Mouse (Mus musculus): Measurements from ENCODE around the gene Skap1. TPM values are rescaled to one million over a fixed set of nuclear protein-coding genes. Genes with fewer than 3 reads are reported as not detected.
"Not testable (repeated sequence)": the region's sequence is repeated elsewhere in the genome, so short reads cannot be mapped to it uniquely, and the experiment has no call there.

Gene Skap1
- polyA plus RNA-seq, 1 experiment = 0.48 TPM

DNA sequence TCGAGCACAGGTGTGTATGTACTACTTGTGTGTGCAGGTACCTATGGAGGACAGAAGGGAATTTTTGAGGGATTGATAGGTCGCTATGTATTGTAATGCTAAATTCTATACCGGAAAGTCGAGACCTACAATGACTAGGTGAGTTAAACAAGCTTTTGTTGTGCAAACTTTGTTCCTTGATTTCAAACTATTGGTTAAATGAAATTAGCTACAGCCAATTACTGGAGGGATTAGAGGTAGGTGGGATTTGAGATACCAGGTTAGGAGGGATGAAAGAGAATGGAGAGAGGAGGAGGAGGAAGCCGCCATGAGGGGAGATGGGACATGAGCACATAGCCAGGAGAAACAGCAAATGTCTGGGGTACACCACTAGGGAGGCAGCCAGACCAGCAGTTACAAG lies 315.9 kb downstream of the Skap1 start:
- Histone ChIP-seq H3K4me1 (ENCODE audit: control insufficient read depth, insufficient read depth, low read length) (peaks cover 3% of the 10 kb centered on the region), H3K27me3 (ENCODE audit: control insufficient read depth, insufficient read depth, low read length, poor library complexity, severe bottlenecking) (no peaks in the 10 kb centered on the region), H3K9ac (ENCODE audit: low read depth, poor library complexity, severe bottlenecking) (peak overlapping the region; percentile 55), H3K4me3 (ENCODE audit: low read depth, low read length) (peak overlapping the region; percentile 39), H3K27ac (ENCODE audit: insufficient read depth, low read length) (peak overlapping the region; percentile 95), H3K9me3 (replicated peaks; ENCODE audit: control insufficient read depth, insufficient read depth, low read length, poor library complexity, severe bottlenecking) (no peaks in the 10 kb centered on the region), H3K36me3 (ENCODE audit: control insufficient read depth, insufficient read depth, low read length, poor library complexity, severe bottlenecking) (no peaks in the 10 kb centered on the region)
- TF ChIP-seq CTCF (IDR thresholded peaks at IDR 0.05; ENCODE audit: low read depth, low read length) (no peak), POLR2A (IDR thresholded peaks at IDR 0.05; ENCODE audit: insufficient read depth, low read length) (peak; percentile 55), EP300 (IDR thresholded peaks at IDR 0.05; ENCODE audit: insufficient read depth, low read depth, low read length) (no peak)

DNA sequence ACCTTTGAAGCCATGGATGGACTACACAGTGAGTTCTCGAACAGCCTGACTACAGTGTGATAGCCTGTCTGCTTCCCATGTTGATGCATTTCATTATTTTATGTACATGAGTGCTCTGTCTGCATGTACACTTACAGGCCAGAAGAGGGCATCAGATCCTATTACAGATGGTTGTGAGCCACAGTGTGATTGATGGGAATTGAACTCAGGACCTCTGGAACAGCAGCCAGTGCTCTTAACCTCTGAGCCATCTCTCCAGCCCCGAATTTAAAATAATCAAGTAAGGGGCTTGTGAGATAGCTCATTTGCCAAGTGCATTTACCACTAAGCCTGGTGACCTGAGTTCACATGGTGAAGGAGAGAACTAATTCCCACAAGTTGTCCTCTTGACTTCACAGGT lies 317.0 kb downstream of the Skap1 start:
- Histone ChIP-seq H3K27me3 (ENCODE audit: control insufficient read depth, insufficient read depth, low read length, poor library complexity, severe bottlenecking) (no peaks in the 10 kb centered on the region), H3K9me3 (replicated peaks; ENCODE audit: control insufficient read depth, insufficient read depth, low read length, poor library complexity, severe bottlenecking) (no peaks in the 10 kb centered on the region), H3K36me3 (ENCODE audit: control insufficient read depth, insufficient read depth, low read length, poor library complexity, severe bottlenecking) (no peaks in the 10 kb centered on the region), H3K27ac (ENCODE audit: insufficient read depth, low read length) (peak overlapping the region; percentile 95), H3K4me3 (ENCODE audit: low read depth, low read length) (no peak overlapping the region), H3K4me1 (ENCODE audit: control insufficient read depth, insufficient read depth, low read length) (peaks cover 3% of the 10 kb centered on the region), H3K9ac (ENCODE audit: low read depth, poor library complexity, severe bottlenecking) (peak overlapping the region; percentile 55)
- TF ChIP-seq POLR2A (IDR thresholded peaks at IDR 0.05; ENCODE audit: insufficient read depth, low read length) (no peak), EP300 (IDR thresholded peaks at IDR 0.05; ENCODE audit: insufficient read depth, low read depth, low read length) (no peak), CTCF (IDR thresholded peaks at IDR 0.05; ENCODE audit: low read depth, low read length) (no peak)

DNA sequence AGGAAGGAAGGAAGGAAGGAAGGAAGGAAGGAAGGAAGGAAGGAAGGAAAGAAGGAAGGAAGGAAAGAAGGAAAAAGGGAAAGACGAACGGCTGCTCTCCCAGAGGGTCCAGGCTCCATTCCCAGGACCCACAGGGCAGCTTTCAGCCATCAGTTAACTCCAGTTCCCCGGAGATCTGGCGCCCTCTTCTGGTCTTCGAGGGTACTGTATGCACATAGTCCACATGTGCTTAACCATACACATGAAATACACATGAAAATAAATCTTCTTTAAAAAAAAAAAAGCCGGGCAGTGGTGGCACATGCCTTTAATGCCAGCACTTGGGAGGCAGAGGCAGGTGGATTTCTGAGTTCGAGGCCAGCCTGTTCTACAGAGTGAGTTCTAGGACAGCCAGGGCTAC lies 320.5 kb downstream of the Skap1 start:
- peak; percentile 71 for TF ChIP-seq CTCF (IDR thresholded peaks at IDR 0.05; ENCODE audit: low read depth, low read length)
- H3K9me3 ChIP-seq (replicated peaks; ENCODE audit: control insufficient read depth, insufficient read depth, low read length, poor library complexity, severe bottlenecking); H3K4me1 ChIP-seq (ENCODE audit: control insufficient read depth, insufficient read depth, low read length); H3K27ac ChIP-seq (ENCODE audit: insufficient read depth, low read length); H3K36me3 ChIP-seq (ENCODE audit: control insufficient read depth, insufficient read depth, low read length, poor library complexity, severe bottlenecking); H3K27me3 ChIP-seq (ENCODE audit: control insufficient read depth, insufficient read depth, low read length, poor library complexity, severe bottlenecking); H3K4me3 ChIP-seq (ENCODE audit: low read depth, low read length); H3K9ac ChIP-seq (ENCODE audit: low read depth, poor library complexity, severe bottlenecking): not testable (repeated sequence)

DNA sequence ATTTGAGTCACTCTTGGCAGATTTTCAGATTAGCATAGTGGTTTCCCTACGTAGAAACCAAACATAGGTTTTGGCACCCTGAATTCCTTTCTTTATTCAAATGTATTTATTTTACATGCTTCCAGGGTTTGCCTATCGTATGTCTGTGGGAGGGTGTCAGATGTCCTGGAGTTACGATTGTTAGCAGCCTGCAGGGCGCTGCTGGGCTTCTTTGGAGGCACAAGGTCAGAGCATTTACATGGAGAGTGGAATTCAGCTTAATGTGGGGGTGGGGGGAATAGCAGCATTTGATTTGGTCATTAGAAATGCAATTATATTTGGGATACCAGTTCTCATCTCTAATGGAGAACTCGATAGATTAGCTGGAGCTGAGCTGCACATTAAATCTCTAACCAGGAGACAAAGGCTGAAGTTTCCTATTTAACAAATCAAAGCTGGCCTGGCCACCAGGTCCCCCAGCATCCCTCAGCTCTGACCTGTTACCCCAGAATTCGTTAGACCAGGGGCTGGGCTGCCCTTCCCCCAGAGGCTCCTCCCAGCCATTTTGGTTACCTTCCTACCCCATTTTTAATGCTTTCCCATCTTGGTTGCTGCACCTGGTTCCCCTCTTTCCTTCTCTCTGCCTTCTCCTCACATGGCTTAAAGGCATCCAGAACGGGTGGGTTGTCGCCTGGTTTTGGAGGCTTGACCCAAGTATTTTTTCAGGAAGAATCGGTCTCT lies 322.5 kb downstream of the Skap1 start:
- H3K27ac ChIP-seq (ENCODE audit: insufficient read depth, low read length) = peak overlapping the region; percentile 98

DNA sequence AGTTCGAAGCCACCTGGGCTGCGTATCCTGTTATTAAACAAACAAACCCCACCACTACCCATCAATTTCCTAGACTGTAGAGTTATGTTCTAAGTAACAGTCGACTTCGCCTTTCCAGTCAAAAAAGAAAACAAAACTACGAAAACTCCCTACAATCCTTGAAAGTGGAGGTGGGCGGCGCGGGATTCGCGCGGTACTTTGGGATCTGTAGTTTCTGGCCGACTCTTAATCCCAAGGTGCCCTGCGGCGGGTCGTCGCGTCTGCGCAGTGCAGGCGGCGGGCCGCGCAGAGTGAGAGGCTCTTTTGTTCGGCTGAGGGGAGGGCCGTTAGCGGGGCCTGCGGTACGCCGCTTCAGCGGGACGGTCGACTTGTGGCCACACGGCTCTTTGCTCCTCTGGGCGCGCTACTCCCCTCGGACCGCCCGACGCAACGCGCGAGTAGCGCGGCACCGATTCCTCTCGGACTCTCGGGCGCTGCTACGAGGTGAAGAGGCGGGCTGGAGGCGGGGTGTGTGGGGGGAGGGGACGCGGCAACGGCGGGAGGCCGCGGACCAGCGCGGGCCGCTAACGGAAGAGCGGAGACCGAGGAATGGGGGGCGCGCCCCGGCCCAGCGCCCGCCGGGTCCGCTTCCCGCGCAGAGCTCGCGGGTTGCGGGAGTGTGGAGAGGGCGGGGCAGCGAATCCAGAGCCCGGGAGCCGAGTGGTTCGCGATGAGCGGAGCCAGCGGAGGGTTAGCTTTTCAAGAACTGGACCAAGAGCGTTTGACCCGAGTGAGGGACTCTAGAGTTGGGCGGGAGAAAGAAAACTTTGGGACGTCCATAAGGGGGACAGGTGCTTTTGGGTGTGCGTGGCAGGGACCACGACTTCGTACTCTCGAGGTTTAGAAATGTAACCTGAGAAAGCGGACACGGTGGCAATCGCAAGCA lies 324.7 kb downstream of the Skap1 start, which contains the start of gene Cbx1:
Cbx1 (plus strand) TSS at position 257 of the 925 bp plus-strand sequence.
- peaks cover 5% of the 10 kb centered on the region for H3K4me1 ChIP-seq (ENCODE audit: control insufficient read depth, insufficient read depth, low read length)
- TF ChIP-seq CTCF (IDR thresholded peaks at IDR 0.05; ENCODE audit: low read depth, low read length) = no peak
- TF ChIP-seq POLR2A (IDR thresholded peaks at IDR 0.05; ENCODE audit: insufficient read depth, low read length) = peak; percentile 32

More for the DNA sequence above, 322.5 kb downstream of the Skap1 start:
- no peak for TF ChIP-seq POLR2A (IDR thresholded peaks at IDR 0.05; ENCODE audit: insufficient read depth, low read length)
- peak; percentile 90 for TF ChIP-seq EP300 (IDR thresholded peaks at IDR 0.05; ENCODE audit: insufficient read depth, low read depth, low read length)
- TF ChIP-seq CTCF (IDR thresholded peaks at IDR 0.05; ENCODE audit: low read depth, low read length) = no peak
- peaks cover 3% of the 10 kb centered on the region for H3K36me3 ChIP-seq (ENCODE audit: control insufficient read depth, insufficient read depth, low read length, poor library complexity, severe bottlenecking)
- no peaks in the 10 kb centered on the region for H3K27me3 ChIP-seq (ENCODE audit: control insufficient read depth, insufficient read depth, low read length, poor library complexity, severe bottlenecking)
- H3K4me3 ChIP-seq (ENCODE audit: low read depth, low read length) = no peak overlapping the region
- peaks cover 3% of the 10 kb centered on the region for H3K4me1 ChIP-seq (ENCODE audit: control insufficient read depth, insufficient read depth, low read length)
- H3K9ac ChIP-seq (ENCODE audit: low read depth, poor library complexity, severe bottlenecking) = peak overlapping the region; percentile 61
- no peaks in the 10 kb centered on the region for H3K9me3 ChIP-seq (replicated peaks; ENCODE audit: control insufficient read depth, insufficient read depth, low read length, poor library complexity, severe bottlenecking)

DNA sequence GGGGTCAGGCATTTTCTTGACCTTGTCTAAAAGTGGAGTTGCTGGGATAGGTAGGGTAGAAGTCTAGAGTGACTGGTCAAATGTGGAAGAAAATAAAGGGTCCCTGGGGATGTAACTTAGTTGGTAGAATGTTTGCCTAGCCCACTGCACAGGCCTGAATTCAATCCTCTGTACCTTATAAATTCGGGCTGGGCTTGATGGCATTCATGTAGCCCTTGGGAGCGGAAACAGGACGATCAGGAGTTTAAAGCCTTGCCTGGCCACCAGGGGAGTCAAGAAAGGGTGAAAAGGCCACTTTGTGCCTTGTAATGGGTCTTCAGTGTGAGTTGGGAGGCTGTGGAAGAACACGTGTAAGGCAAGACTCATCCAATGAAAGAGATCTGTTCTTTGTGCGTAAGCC lies 325.6 kb downstream of the Skap1 start:
- Histone ChIP-seq H3K4me1 (ENCODE audit: control insufficient read depth, insufficient read depth, low read length) (peaks cover 5% of the 10 kb centered on the region), H3K36me3 (ENCODE audit: control insufficient read depth, insufficient read depth, low read length, poor library complexity, severe bottlenecking) (peaks cover 17% of the 10 kb centered on the region), H3K9me3 (replicated peaks; ENCODE audit: control insufficient read depth, insufficient read depth, low read length, poor library complexity, severe bottlenecking) (no peaks in the 10 kb centered on the region), H3K9ac (ENCODE audit: low read depth, poor library complexity, severe bottlenecking) (peak overlapping the region; percentile 97), H3K27ac (ENCODE audit: insufficient read depth, low read length) (peak overlapping the region; percentile 94), H3K27me3 (ENCODE audit: control insufficient read depth, insufficient read depth, low read length, poor library complexity, severe bottlenecking) (no peaks in the 10 kb centered on the region), H3K4me3 (ENCODE audit: low read depth, low read length) (peak overlapping the region; percentile 99)
- TF ChIP-seq CTCF (IDR thresholded peaks at IDR 0.05; ENCODE audit: low read depth, low read length) (no peak), POLR2A (IDR thresholded peaks at IDR 0.05; ENCODE audit: insufficient read depth, low read length) (no peak), EP300 (IDR thresholded peaks at IDR 0.05; ENCODE audit: insufficient read depth, low read depth, low read length) (no peak)

More for the DNA sequence above, 324.7 kb downstream of the Skap1 start, which contains the start of gene Cbx1:
- Histone ChIP-seq H3K9me3 (replicated peaks; ENCODE audit: control insufficient read depth, insufficient read depth, low read length, poor library complexity, severe bottlenecking) (no peaks in the 10 kb centered on the region), H3K36me3 (ENCODE audit: control insufficient read depth, insufficient read depth, low read length, poor library complexity, severe bottlenecking) (peaks cover 11% of the 10 kb centered on the region), H3K9ac (ENCODE audit: low read depth, poor library complexity, severe bottlenecking) (peak within 1 kb of the TSS; percentile 97), H3K27ac (ENCODE audit: insufficient read depth, low read length) (peak within 1 kb of the TSS; percentile 98), H3K4me3 (ENCODE audit: low read depth, low read length) (peak within 1 kb of the TSS; percentile 99), H3K27me3 (ENCODE audit: control insufficient read depth, insufficient read depth, low read length, poor library complexity, severe bottlenecking) (no peaks in the 10 kb centered on the region)

Data from ES-Bruce4 (cell line).